Mouse (Mus musculus) kidney, postnatal 0 days (tissue): Measurements from ENCODE around the gene Gm49361. TPM values are rescaled to one million over a fixed set of nuclear protein-coding genes. Genes with fewer than 3 reads are reported as not detected.
A peak's percentile ranks its signal among the peaks of the same experiment; 100 is the strongest.
"Not testable (repeated sequence)": the region's sequence is repeated elsewhere in the genome, so short reads cannot be mapped to it uniquely, and the experiment has no call there.

ENCODE experiments used
- ATAC-seq: fragments of 200-750 bp; cut with Nextera tagmentation; replicated peaks from 2 replicates; pipeline ENCODE4 v1.8.0; 2017; ENCODE audit warnings: low read depth, moderate number of reproducible peaks, moderate TSS enrichment, moderate library complexity; ENCODE audit not compliant: low FRiP score
- DNase-seq: peaks from one replicate; pipeline ENCODE4 v3.0.0-alpha.2; 2016; ENCODE audit warnings: low spot score
- H3K27ac ChIP-seq: fragments of 300-500 bp; sonication (generic); 2 replicates; pipeline ENCODE4 v1.5.1; 2014; ENCODE audit warnings: mild to moderate bottlenecking
- H3K27me3 ChIP-seq: fragments of 300-500 bp; sonication (generic); 2 replicates; pipeline ENCODE4 v1.6.1; 2014; ENCODE audit warnings: low read length, mixed read lengths; ENCODE audit not compliant: insufficient read depth
- H3K36me3 ChIP-seq: fragments of 300-500 bp; sonication (generic); 2 replicates; pipeline ENCODE4 v1.6.1; 2014; ENCODE audit warnings: low read length, mixed read lengths; ENCODE audit not compliant: insufficient read depth
- H3K4me1 ChIP-seq: fragments of 300-500 bp; sonication (generic); replicated peaks from 2 replicates; pipeline ENCODE4 v1.6.1; 2014; ENCODE audit warnings: antibody characterized with exemption, low read length, mixed read lengths; ENCODE audit not compliant: insufficient read depth
- H3K4me2 ChIP-seq: fragments of 300-500 bp; sonication (generic); 2 replicates; pipeline ENCODE4 v1.6.1; 2014; ENCODE audit warnings: mild to moderate bottlenecking, low read length, moderate library complexity, mixed read lengths
- H3K4me3 ChIP-seq: fragments of 300-500 bp; sonication (generic); replicated peaks from 2 replicates; pipeline ENCODE4 v1.5.1; 2014; ENCODE audit warnings: low read depth, low read length
- H3K9ac ChIP-seq: fragments of 300-500 bp; sonication (generic); 2 replicates; pipeline ENCODE4 v1.6.1; 2014; ENCODE audit warnings: low read depth, low read length
- H3K9me3 ChIP-seq: fragments of 300-500 bp; sonication (generic); replicated peaks from 2 replicates; pipeline ENCODE4 v1.6.1; 2016; ENCODE audit warnings: low read length, inconsistent platforms, mixed read lengths
- CTCF ChIP-seq: IDR thresholded peaks from 2 replicates; pipeline ENCODE4 v1.5.1; 2016; ENCODE audit warnings: antibody characterized with exemption, low read depth, mild to moderate bottlenecking, moderate library complexity
- WGBS: fragments of 180-500 bp; shearing (Covaris S2); extraction: QIAGEN DNeasy Blood & Tissue Kit; methylation state at CpG from one replicate; pipeline ENCODE4 v1.1.7; 2014; 5-methylcytosine and 5-hydroxymethylcytosine counted together
- polyA plus RNA-seq: library from polyadenylated mRNA; unstranded; fragments of >200 nt; fragmentation: Nextera tagmentation; extraction: Ambion mirVana; gene quantifications from 2 replicates; pipeline ENCODE4 v1.2.1, GENCODE M21; 2015

The Gm49361 gene
- polyA plus RNA-seq, 1 experiment from 2014 or later = not detected

DNA sequence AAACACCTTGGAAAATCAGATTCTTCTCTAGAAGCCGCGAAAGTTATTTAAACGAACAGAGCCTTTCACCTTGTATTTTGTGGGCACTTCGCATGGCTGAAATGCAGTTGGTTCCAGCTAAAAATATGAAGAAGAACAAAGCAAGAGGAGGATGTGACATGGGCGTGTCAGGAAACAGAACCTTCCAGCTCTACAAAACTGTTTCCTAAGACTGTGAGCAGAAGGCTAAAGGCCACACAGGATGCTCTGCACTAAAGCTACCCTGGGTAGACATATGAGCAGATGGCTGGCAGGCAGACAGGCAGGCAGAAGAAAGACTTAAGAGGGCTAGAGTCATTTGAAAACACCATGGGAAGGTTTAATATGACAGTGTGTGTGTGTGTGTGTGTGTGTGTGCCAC is 23.2 kb upstream of the Gm49361 start:
- Histone ChIP-seq H3K4me3 (no peak overlapping the region), H3K36me3 (no peaks in the 10 kb centered on the region), H3K27me3 (no peaks in the 10 kb centered on the region), H3K9me3 (no peaks in the 10 kb centered on the region; the same call in 1 of the 2 replicates), H3K27ac (no peak overlapping the region), H3K4me2 (no peak overlapping the region), H3K4me1 (no peaks in the 10 kb centered on the region), H3K9ac (no peak overlapping the region)
- DNase-seq (peak; percentile 31), ATAC-seq (no peak)
- no peak for TF ChIP-seq CTCF
- WGBS = 87% methylated on average over 5 of the region's 5 CpGs

- TF ChIP-seq CTCF = no peak
- H3K4me2 ChIP-seq = no peak overlapping the region
- no peak overlapping the region for H3K9ac ChIP-seq
- no peaks in the 10 kb centered on the region for H3K9me3 ChIP-seq
- H3K4me1 ChIP-seq = 0 out of 2 replicates have a peak, but pooled peaks cover 7% of the 10 kb centered on the region
- no peaks in the 10 kb centered on the region for H3K36me3 ChIP-seq
- peak; percentile 36 for DNase-seq
- no peak for ATAC-seq
- H3K4me3 ChIP-seq = no peak overlapping the region
- WGBS = 52% methylated on average over 10 of the region's 10 CpGs
- H3K27ac ChIP-seq = peak overlapping the region; percentile 48; the same call in 1 of the 2 replicates
- H3K27me3 ChIP-seq = no peaks in the 10 kb centered on the region
Measured at GRCm38 (mm10) chr14:57760447-57761412, 14.8 kb upstream of the Gm49361 start.

GRCm38 (mm10) chr14:57758237-57758636 is 12.3 kb upstream of the Gm49361 start, which contains the start of gene Lats2:
Gene Lats2, minus strand, starts transcription at chr14:57758388.
- 71% methylated on average over 4 of the region's 4 CpGs for WGBS
- no peaks in the 10 kb centered on the region for H3K36me3 ChIP-seq

DNA sequence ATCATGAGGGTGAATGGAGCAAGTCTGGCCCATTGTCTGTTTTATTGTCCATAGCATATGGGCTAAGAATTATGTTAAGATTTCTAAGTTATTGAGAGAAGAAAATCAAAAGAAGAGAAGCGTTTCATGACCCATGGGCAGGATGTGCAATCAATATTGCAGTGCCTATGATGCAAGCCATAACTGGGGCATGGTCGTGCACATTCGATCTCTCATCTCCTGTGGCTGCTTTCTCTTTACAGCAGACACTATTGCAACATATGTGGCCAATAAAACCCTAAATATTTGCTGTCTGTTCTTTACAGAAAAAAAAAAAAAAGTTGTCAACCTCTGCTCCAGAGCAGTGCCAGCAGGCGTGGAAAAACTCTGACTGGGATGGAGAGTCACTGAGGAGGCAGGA is 10.2 kb upstream of the Gm49361 start:
- DNase-seq (no peak), ATAC-seq (no peak)
- Histone ChIP-seq H3K36me3 (no peaks in the 10 kb centered on the region), H3K27ac (no peak overlapping the region), H3K4me2 (no peak overlapping the region), H3K9me3 (no peaks in the 10 kb centered on the region), H3K27me3 (no peaks in the 10 kb centered on the region), H3K9ac (no peak overlapping the region), H3K4me3 (no peak overlapping the region), H3K4me1 (0 out of 2 replicates have a peak, but pooled peaks cover 6% of the 10 kb centered on the region)
- WGBS = 81% methylated on average over 4 of the region's 4 CpGs
- TF ChIP-seq CTCF = no peak

More at GRCm38 (mm10) chr14:57758237-57758636, 12.3 kb upstream of the Gm49361 start, which contains the start of gene Lats2:
- Histone ChIP-seq H3K4me2 (no peak within 1 kb of the TSS), H3K27me3 (no peaks in the 10 kb centered on the region), H3K4me1 (0 out of 2 replicates have a peak, but pooled peaks cover 7% of the 10 kb centered on the region), H3K27ac (no peak within 1 kb of the TSS), H3K4me3 (no peak within 1 kb of the TSS), H3K9ac (no peak within 1 kb of the TSS), H3K9me3 (no peaks in the 10 kb centered on the region)
- DNase-seq (no peak), ATAC-seq (no peak)
- no peak for TF ChIP-seq CTCF

GRCm38 (mm10) chr14:57755661-57756060 is 9.8 kb upstream of the Gm49361 start:
- no peak overlapping the region for H3K27ac ChIP-seq

DNA sequence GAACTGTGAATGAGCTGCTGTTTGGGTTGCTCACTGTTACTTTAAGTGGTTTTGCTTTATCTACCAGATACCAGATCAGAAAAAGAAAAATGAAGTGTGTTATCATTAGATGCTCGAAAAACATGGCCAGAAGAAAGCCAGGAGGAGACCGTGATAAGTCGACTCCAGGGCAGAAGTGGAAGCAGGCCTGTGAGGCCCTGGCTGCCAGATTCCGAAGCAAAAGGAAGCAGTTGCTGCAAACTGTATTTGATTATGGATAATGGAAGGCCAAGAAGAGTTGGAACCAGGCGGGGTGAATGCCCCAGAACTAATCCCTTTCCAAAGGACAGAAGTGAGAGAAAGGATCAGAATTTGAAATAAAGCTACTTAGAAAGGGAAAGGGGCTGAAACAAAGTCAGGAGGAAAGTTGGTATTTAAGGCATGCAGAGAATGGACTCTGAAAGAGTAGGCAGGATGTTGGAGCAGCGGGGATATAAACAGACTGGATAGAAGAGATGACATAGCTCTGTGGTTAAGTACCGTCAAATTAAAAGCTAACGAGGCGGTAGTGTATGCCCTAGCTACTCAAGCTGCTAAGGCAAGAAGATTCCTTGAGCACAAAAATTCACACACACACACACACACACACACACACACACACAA is 7.6 kb upstream of the Gm49361 start:
- Histone ChIP-seq H3K4me2 (no peak overlapping the region), H3K9me3 (no peaks in the 10 kb centered on the region), H3K27ac (peak overlapping the region; percentile 64), H3K27me3 (no peaks in the 10 kb centered on the region), H3K9ac (no peak overlapping the region), H3K36me3 (no peaks in the 10 kb centered on the region), H3K4me1 (no peaks in the 10 kb centered on the region), H3K4me3 (no peak overlapping the region)
- DNase-seq (peak; percentile 78), ATAC-seq (no peak)
- WGBS = 44% methylated on average over 9 of the region's 9 CpGs
- TF ChIP-seq CTCF = no peak

More at GRCm38 (mm10) chr14:57755661-57756060, 9.8 kb upstream of the Gm49361 start:
- no peaks in the 10 kb centered on the region for H3K36me3 ChIP-seq
- TF ChIP-seq CTCF = no peak
- DNase-seq (no peak), ATAC-seq (no peak)
- WGBS = 92% methylated on average over 2 of the region's 2 CpGs
- no peak overlapping the region for H3K4me3 ChIP-seq
- no peak overlapping the region for H3K9ac ChIP-seq
- no peak overlapping the region for H3K4me2 ChIP-seq
- 0 out of 2 replicates have a peak, but pooled peaks cover 1% of the 10 kb centered on the region for H3K4me1 ChIP-seq
- no peaks in the 10 kb centered on the region for H3K27me3 ChIP-seq
- no peaks in the 10 kb centered on the region for H3K9me3 ChIP-seq

DNA sequence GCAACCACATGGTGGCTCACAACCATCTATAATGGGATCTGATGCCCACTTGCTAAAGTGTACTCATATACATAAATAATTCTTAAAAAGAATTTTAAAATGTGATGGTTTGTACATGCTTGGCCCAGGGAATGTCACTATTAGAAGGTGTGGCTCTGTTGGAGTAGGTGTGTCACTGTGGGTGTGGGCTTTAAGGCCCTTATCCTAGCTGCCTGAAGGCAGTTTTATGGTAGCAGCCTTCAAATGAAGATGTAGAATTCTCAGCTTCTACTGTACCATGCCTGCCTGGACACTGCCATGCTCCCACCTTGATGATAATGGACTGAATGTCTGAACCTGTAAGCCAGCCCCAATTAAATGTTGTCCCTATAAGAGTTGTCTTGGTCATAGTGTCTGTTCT is 5.1 kb upstream of the Gm49361 start:
- not testable (repeated sequence) for H3K27ac ChIP-seq, ATAC-seq, H3K4me1 ChIP-seq, H3K4me2 ChIP-seq, H3K9me3 ChIP-seq, H3K9ac ChIP-seq, H3K27me3 ChIP-seq, H3K36me3 ChIP-seq, DNase-seq, H3K4me3 ChIP-seq
